ENCODE assay signal across 8 mouse cellular contexts in the genomic region with DNA sequence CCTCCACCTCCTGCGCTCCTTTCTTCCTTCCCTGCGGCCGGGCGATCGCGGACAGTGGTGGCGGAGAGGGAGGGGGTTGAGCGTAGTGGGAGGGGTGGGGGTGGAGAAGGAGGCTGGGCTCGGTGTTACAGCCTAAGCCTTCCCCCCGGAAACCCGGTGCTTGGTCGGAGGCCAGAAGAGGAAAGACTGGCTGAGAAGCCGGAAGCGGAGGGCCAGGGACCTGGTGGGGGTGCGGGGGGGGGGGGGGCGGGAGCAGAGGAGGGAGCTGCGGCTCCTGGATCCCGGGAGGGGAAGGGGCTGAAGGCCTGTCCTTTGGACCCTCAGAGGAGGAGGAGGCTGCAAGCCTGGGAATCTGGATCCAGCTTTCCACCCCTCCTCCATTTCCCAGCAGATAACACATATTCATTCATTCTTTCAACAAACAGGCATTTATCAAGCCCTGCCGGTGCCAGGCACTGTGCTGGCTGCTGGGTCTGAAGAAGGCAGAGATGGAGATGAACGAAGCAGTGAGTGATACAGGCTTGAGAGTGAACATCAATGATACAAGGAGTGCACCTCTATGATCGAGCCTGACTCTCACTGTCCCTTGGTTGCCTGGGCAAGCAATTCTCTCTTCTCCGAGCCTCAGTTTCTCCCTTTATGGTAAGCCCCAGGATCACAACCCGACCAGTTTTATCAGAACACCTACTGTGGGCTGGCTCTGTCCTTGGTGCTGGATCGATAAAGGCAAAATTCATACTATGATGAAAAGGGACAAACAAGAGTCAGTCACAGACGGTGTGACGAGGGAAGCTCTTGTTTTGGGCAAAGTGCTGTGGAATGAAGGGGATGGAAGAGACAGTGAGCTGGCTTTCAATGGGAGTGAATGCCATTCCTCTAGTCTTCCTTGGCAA. TPM values are rescaled to one million over a fixed set of nuclear protein-coding genes. Genes with fewer than 3 reads are reported as not detected.
A peak's percentile ranks its signal among the peaks of the same experiment; 100 is the strongest.
DNase-seq lines count a peak whose midpoint lies in the region; ATAC-seq and TF ChIP-seq lines count a peak whose summit lies in the region.

A gene (minus strand): TSS at position 156 of the 893 bp plus-strand sequence.

- peak; percentile 22; the same call in 1 of the 2 replicates for ATAC-seq in G1E (ENCODE audit: extremely low read depth, insufficient number of reproducible peaks, low FRiP score, poor library complexity, severe bottlenecking)
- peak; percentile 87 for ATAC-seq in lung, embryonic 15.5 days (ENCODE audit: borderline replicate concordance, extremely low read depth, low FRiP score, low TSS enrichment)

- TF ChIP-seq CTCF in G1E (IDR thresholded peaks at IDR 0.05; ENCODE audit: low read depth, low read length): no peak
- no peak for TF ChIP-seq CTCF in layer of hippocampus, adult 2 months (conservative IDR thresholded peaks at IDR 0.05)

- H3K4me3 ChIP-seq in G1E (ENCODE audit: low read depth, low read length): peak within 1 kb of the TSS; percentile 46; the same call in 1 of the 2 replicates
- peak within 1 kb of the TSS; percentile 79 for H3K4me3 ChIP-seq in layer of hippocampus, adult 2 months
- H3K4me3 ChIP-seq in lung, embryonic 15.5 days: peak within 1 kb of the TSS; percentile 69

- H3K4me2 ChIP-seq in lung, embryonic 15.5 days: peak within 1 kb of the TSS; percentile 84

- peaks cover 14% of the 10 kb centered on the region; the same call in 1 of the 2 replicates for H3K9me3 ChIP-seq in G1E (replicated peaks)
- H3K9me3 ChIP-seq in lung, embryonic 15.5 days: no peaks in the 10 kb centered on the region

- H3K27ac ChIP-seq in layer of hippocampus, adult 2 months: peak within 1 kb of the TSS; percentile 94
- H3K27ac ChIP-seq in lung, embryonic 15.5 days: peak within 1 kb of the TSS; percentile 79

- 6% methylated on average over 11 of the region's 26 CpGs for WGBS in lung, embryonic 15.5 days

- no peak for DNase-seq in G1E (ENCODE audit: low spot score)
- peak; percentile 92 for DNase-seq in cerebellum, adult 11-12 months
- DNase-seq in forelimb bud, embryonic 11.5 days (ENCODE audit: low read depth, low spot score): peak; percentile 91
- peak; percentile 98 for DNase-seq in heart, postnatal 4 days
- peak; percentile 92 to 98 for DNase-seq in layer of hippocampus, adult 2 months (ENCODE audit: low spot score in 2 of 2)
- DNase-seq in ovary, adult 18-20 months (ENCODE audit: low spot score): peak; percentile 87
- peak; percentile 86 to 91 for DNase-seq in thymus, postnatal 10 days (ENCODE audit: low spot score in 2 of 2)

- peak within 1 kb of the TSS; percentile 68 for H3K9ac ChIP-seq in lung, embryonic 15.5 days

- H3K4me1 ChIP-seq in G1E (ENCODE audit: insufficient read depth, low read depth, low read length): peaks cover 8% of the 10 kb centered on the region; the same call in 1 of the 2 replicates
- H3K4me1 ChIP-seq in lung, embryonic 15.5 days: peaks cover 22% of the 10 kb centered on the region

- H3K27me3 ChIP-seq in G1E (ENCODE audit: insufficient read depth, low read length): peaks cover 24% of the 10 kb centered on the region
- no peaks in the 10 kb centered on the region for H3K27me3 ChIP-seq in lung, embryonic 15.5 days

- no peaks in the 10 kb centered on the region for H3K36me3 ChIP-seq in G1E (replicated peaks)
- peaks cover 19% of the 10 kb centered on the region for H3K36me3 ChIP-seq in lung, embryonic 15.5 days

RNA-seq across cellular contexts. Expression of the gene that starts here (rescaled TPM):
- 9.9 TPM in 1 of 2 replicates, not detected in the other for total RNA-seq in G1E (2014; fragmentation: Nextera tagmentation)
- 0.71 and 0.87 TPM in 2 replicates for total RNA-seq in G1E (2017)
- 4.1 and 4.2 TPM in 2 replicates for polyA plus RNA-seq in G1E (2012)
- 10 to 100 TPM; 28.4 to 38.0 TPM for total RNA-seq in heart, postnatal 4 days (2021)
- 10 to 100 TPM; 29.7 to 35.6 TPM for total RNA-seq in layer of hippocampus, adult 2 months (2021)
- polyA plus RNA-seq in lung, embryonic 15.5 days (2015; fragmentation: Nextera tagmentation; extraction: Ambion mirVana): 31.5 and 32.0 TPM in 2 replicates
